Mouse (Mus musculus) gonadal fat pad, adult 2 months (tissue): ENCODE results near the gene Cyp2c68. TPM values are rescaled to one million over a fixed set of nuclear protein-coding genes. Genes with fewer than 3 reads are reported as not detected.
"Not testable (repeated sequence)": the region's sequence is repeated elsewhere in the genome, so short reads cannot be mapped to it uniquely, and the experiment has no call there.

ENCODE experiments used
- DNase-seq: peaks from one replicate; pipeline ENCODE4 v3.0.0-alpha.2; 2012; ENCODE audit warnings: low read depth
- polyA plus RNA-seq: library from polyadenylated mRNA; depleted of rRNA; stranded (reverse); fragments of >200 nt; gene quantifications from 2 replicates; pipeline ENCODE4 v1.2.3, GENCODE M21; 2012; rRNA removed

Cyp2c68 gene
- polyA plus RNA-seq = 0.47 TPM in 1 of 2 replicates, not detected in the other

DNA sequence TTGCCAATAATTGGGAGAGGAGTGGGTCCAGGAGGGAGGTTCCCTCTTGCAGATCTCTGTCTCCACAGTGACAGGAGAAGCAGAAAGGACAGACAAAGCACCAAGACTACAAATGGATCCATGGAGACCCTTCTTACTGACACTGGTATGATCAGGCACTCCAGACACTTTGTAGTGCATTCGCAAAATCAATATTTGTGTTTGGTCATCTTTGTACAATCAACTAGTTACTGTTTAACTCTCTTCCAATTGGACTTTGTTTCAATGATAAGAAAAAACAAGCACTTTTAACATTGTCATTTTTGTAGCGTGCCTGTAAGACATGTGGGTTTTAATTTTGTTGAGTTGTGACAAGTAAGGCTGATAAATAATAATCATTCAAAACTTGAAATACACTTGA, at the start of gene Cyp2c68:
Cyp2c68 (minus strand) TSS at position 135 of the 400 bp plus-strand sequence.
- no peak for DNase-seq

- not testable (repeated sequence) for DNase-seq
These were observed 44.6 kb upstream of the Cyp2c68 start for GRCm38 (mm10) chr19:39785458-39785857.

GRCm38 (mm10) chr19:39745357-39745756, 4.5 kb upstream of the Cyp2c68 start:
- no peak for DNase-seq

- not testable (repeated sequence) for DNase-seq
These were observed 3.5 kb upstream of the Cyp2c68 start for GRCm38 (mm10) chr19:39744361-39744760.

- DNase-seq = not testable (repeated sequence)
These were observed 29.7 kb downstream of the Cyp2c68 start for GRCm38 (mm10) chr19:39711116-39711515.

GRCm38 (mm10) chr19:39665650-39666049, 75.2 kb downstream of the Cyp2c68 start:
- DNase-seq = not testable (repeated sequence)

DNA sequence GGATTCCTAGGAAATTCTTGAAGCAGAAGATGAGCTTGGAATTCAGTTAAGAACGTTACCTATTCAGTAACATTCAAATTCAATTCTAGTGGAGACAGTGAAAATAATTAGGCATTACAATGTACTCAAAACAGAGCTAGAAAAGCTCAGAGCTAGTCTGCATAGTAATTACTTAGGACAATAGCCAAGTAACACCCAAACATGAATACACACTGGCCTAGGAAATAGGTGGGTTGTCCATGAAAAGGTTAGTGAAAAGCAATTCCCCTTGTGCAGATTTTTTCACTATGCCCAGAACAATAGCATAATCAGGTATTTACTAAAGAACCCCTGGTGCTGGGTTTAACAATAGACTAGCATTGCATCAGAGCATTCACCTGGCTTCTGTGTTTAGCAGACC, 88.5 kb downstream of the Cyp2c68 start:
- DNase-seq = no peak

DNA sequence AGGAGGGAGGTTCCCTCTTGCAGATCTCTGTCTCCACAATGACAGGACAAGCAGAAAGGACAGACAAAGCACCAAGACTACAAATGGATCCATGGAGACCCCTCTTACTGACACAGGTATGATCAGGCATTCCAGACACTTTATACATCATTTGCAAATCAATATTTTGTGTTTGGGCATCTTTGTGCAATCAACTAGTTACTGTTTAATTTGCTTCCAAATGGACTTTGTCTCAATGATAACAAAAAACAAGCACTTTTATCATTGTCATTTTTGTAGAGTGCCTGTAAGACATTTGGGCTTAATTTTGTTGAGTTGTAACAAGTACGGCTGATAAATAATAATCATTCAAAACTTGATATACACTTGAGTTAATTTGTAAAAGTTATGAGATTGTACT, 91.9 kb downstream of the Cyp2c68 start, which contains the start of gene Cyp2c67:
Cyp2c67 (minus strand) TSS at position 114 of the 400 bp plus-strand sequence.
- DNase-seq = no peak

GRCm38 (mm10) chr19:39647519-39647918, 93.3 kb downstream of the Cyp2c68 start:
- no peak for DNase-seq

GRCm38 (mm10) chr19:39644551-39644950, 96.3 kb downstream of the Cyp2c68 start:
- not testable (repeated sequence) for DNase-seq

Other genes with a start within 250 kb of the Cyp2c68 start
- gene Cyp2c39, start 230.2 kb downstream of the Cyp2c68 start, polyA plus RNA-seq = not detected in 2 replicates
- 0.06 TPM in 1 of 2 replicates, not detected in the other for gene Cyp2c67, start 92.0 kb downstream of the Cyp2c68 start, polyA plus RNA-seq
- gene Cyp2c40, start 71.8 kb upstream of the Cyp2c68 start, polyA plus RNA-seq = 0.08 and 0.55 TPM in 2 replicates
- gene Cyp2c69, start 145.7 kb upstream of the Cyp2c68 start, polyA plus RNA-seq = 0.05 and 0.18 TPM in 2 replicates